ENCODE assay signal across 22 mouse cellular contexts in the genomic region with DNA sequence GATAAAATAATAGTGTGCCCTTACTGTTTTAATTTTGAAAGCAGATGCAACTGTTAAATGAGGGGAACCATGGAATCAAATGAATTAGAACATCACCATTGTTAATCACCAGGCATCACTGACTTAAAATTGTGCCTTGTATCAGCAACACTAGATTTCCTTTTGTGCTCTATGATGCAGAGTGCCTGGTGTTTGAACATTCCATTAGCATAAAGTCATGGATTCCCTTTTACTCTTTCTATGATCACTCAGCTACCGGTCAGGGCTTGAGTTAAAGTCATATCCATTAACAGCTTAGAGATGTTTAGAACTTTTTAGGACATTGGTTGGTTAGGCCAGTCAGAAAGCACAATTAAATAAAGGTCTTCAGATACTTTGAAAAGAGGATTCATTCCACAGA.
A peak's percentile ranks its signal among the peaks of the same experiment; 100 is the strongest.
DNase-seq lines count a peak whose midpoint lies in the region; ATAC-seq and TF ChIP-seq lines count a peak whose summit lies in the region.
"Had no signal": no experiment of that assay in that cellular context is flagged by ENCODE, and none has a peak within 500 bp of the region (broad histone marks: within the 10 kb centered on the region; RNA-seq: fewer than 3 reads in every experiment).

No protein-coding gene starts in this region.

- ATAC-seq in Patski, result peak; percentile 69
- no peak for ATAC-seq in megakaryocyte, adult 5-6 weeks (ENCODE audit: poor library complexity, severe bottlenecking)
- ATAC-seq: activated CD4-positive, CD25-positive, alpha-beta regulatory T cell, adult 4 months; CD4-positive, CD25-positive, alpha-beta regulatory T cell, adult 4 months had no signal

- POLR2A ChIA-PET in Patski (lab: Charles Lee), result interaction anchor here (0.6 kb wide), 1 partner anchor 179 kb away, joined by 4 read pairs; no protein-coding TSS in a partner anchor

- H3K27me3 ChIP-seq in Patski, result no peaks in the 10 kb centered on the region
- H3K27me3 ChIP-seq: CH12.LX had no signal

- intact Hi-C loops in heart, postnatal 36 days (cut with DNase I), result no loop called here

- in situ Hi-C loops in Patski (cut with MboI; ENCODE audit: low pct_unique_long_range_greater_than_20kb), result no loop called here

- DNase-seq in 3T3-L1 (ENCODE audit: low read depth, low spot score), result peak; percentile 10
- peak; percentile 52 for DNase-seq in Muller cell, postnatal 12 days (ENCODE audit: inconsistent ontology term)
- no peak for DNase-seq in Patski (ENCODE audit: low read depth, low spot score)
- no peak for DNase-seq in embryo, embryonic 10 days (ENCODE audit: low spot score)
- DNase-seq in heart, postnatal 36 days, result no peak
- DNase-seq: adrenal gland, adult 2 months; adrenal gland, adult 8-10 months; adrenal gland, postnatal 10 days; adrenal gland, postnatal 14 days; adrenal gland, postnatal 25 days; adrenal gland, postnatal 36 days; B cell, adult 2 months; cerebellum, adult 11 months; cerebellum, adult 11-12 months; cerebellum, adult 18-20 months; cerebellum, adult 2 months; cerebellum, adult 8-10 months; cerebellum, adult 9-10 months had no signal

- no peak for TF ChIP-seq CTCF in Patski (IDR thresholded peaks at IDR 0.05)

- CTCF ChIA-PET in Patski (lab: Charles Lee), result no interaction called here

Comparison
In these comparisons a context has a peak if more than half of its experiments do, and no peak if none do; other contexts are left out.
1. DNase-seq: peak in 3T3-L1 (single experiment) and Muller cell, postnatal 12 days (single experiment); none in Patski (single experiment), embryo, embryonic 10 days (single experiment) and heart, postnatal 36 days (0 of 2).